Mouse (Mus musculus) olfactory bulb, adult 2 months (tissue): Measurements from ENCODE around the gene Ntan1.
"Not testable (repeated sequence)": the region's sequence is repeated elsewhere in the genome, so short reads cannot be mapped to it uniquely, and the experiment has no call there.

Experiments used
- CTCF ChIP-seq: fragments of 200-500 bp; IDR thresholded peaks from 2 replicates; pipeline ENCODE4 v1.5.1; 2012; ENCODE audit warnings: low read depth, mild to moderate bottlenecking, low read length, moderate library complexity; ENCODE audit not compliant: insufficient read depth
- POLR2A ChIP-seq: fragments of 200-500 bp; IDR thresholded peaks from 2 replicates; pipeline ENCODE4 v1.6.1; 2012; ENCODE audit warnings: mild to moderate bottlenecking, low read depth, low read length, moderate library complexity; ENCODE audit not compliant: insufficient read depth

GRCm38 (mm10) chr16:13774011-13774410, 44.6 kb upstream of the Ntan1 start:
- TF ChIP-seq CTCF, POLR2A: not testable (repeated sequence)
